Mouse (Mus musculus) forebrain, postnatal 0 days (tissue): ENCODE measurements around the gene Spata9. TPM values are rescaled to one million over a fixed set of nuclear protein-coding genes. Genes with fewer than 3 reads are reported as not detected.

Source experiments
- ATAC-seq: fragments of 200-750 bp; cut with Nextera tagmentation; 2 replicates; pipeline ENCODE4 v1.8.0; 2017; ENCODE audit warnings: mild to moderate bottlenecking, moderate library complexity
- DNase-seq: peaks from one replicate; pipeline ENCODE4 v3.0.0-alpha.2; 2015
- H3K27ac ChIP-seq: fragments of 300-500 bp; sonication (generic); 2 replicates; pipeline ENCODE4 v1.5.1; 2014; ENCODE audit warnings: low read depth, mild to moderate bottlenecking, antibody characterized with exemption, low read length, moderate library complexity, mixed read lengths
- H3K27me3 ChIP-seq: fragments of 300-500 bp; sonication (generic); 2 replicates; pipeline ENCODE4 v1.6.1; 2014; ENCODE audit warnings: mild to moderate bottlenecking, low read length, mixed read lengths; ENCODE audit not compliant: insufficient read depth
- H3K36me3 ChIP-seq: fragments of 300-500 bp; sonication (generic); 2 replicates; pipeline ENCODE4 v1.6.1; 2014; ENCODE audit warnings: mild to moderate bottlenecking, moderate library complexity; ENCODE audit not compliant: insufficient read depth
- H3K4me1 ChIP-seq: fragments of 300-500 bp; sonication (generic); 2 replicates; pipeline ENCODE4 v1.6.1; 2014; ENCODE audit warnings: antibody characterized with exemption; ENCODE audit not compliant: insufficient read depth
- H3K4me2 ChIP-seq: fragments of 300-500 bp; sonication (generic); 2 replicates; pipeline ENCODE4 v1.6.1; 2014; ENCODE audit warnings: low read depth, mild to moderate bottlenecking, moderate library complexity
- H3K4me3 ChIP-seq: fragments of 300-500 bp; sonication (generic); 2 replicates; pipeline ENCODE4 v1.5.1; 2014; ENCODE audit warnings: low read depth, low read length, mixed read lengths
- H3K9ac ChIP-seq: fragments of 300-500 bp; sonication (generic); 2 replicates; pipeline ENCODE4 v1.6.1; 2014; ENCODE audit warnings: mild to moderate bottlenecking
- H3K9me3 ChIP-seq: fragments of 300-500 bp; sonication (generic); 2 replicates; pipeline ENCODE4 v1.6.1; 2016; ENCODE audit warnings: low read length
- CTCF ChIP-seq: sonication (generic); IDR thresholded peaks from 2 replicates; pipeline ENCODE4 v1.5.1; 2016; ENCODE audit warnings: antibody characterized with exemption, control low read depth, low read depth
- WGBS: fragments of 180-500 bp; shearing (Covaris S2); extraction: QIAGEN DNeasy Blood & Tissue Kit; methylation state at CpG from one replicate; pipeline ENCODE4 v1.1.7; 2014; 5-methylcytosine and 5-hydroxymethylcytosine counted together
- polyA plus RNA-seq: library from polyadenylated mRNA; unstranded; fragments of >200 nt; fragmentation: Nextera tagmentation; extraction: Ambion mirVana; gene quantifications from 2 replicates; pipeline ENCODE4 v1.2.1, GENCODE M21; 2015
- total RNA-seq: library from RNA; depleted of rRNA; stranded (reverse); fragments of >200 nt; gene quantifications from 2 replicates; pipeline ENCODE4 v1.2.3, GENCODE M21; 2014

Spata9 gene
- total and polyA plus RNA-seq, 2 experiments from 2014 or later = 4.7 TPM

- Histone ChIP-seq H3K9ac (no peak overlapping the region), H3K27me3 (no peaks in the 10 kb centered on the region), H3K4me1 (peaks cover 5% of the 10 kb centered on the region; the same call in 1 of the 2 replicates), H3K27ac (no peak overlapping the region), H3K4me3 (no peak overlapping the region; the same call in 1 of the 2 replicates), H3K36me3 (peaks cover 4% of the 10 kb centered on the region), H3K4me2 (peak overlapping the region; percentile 29), H3K9me3 (no peaks in the 10 kb centered on the region)
- DNase-seq (no peak), ATAC-seq (no peak)
- TF ChIP-seq CTCF = no peak
- 69% methylated on average over 2 of the region's 2 CpGs for WGBS
These were observed 26.0 kb upstream of the Spata9 start for GRCm38 (mm10) chr13:75940791-75941517.

GRCm38 (mm10) chr13:75941518-75942295, 25.2 kb upstream of the Spata9 start:
- TF ChIP-seq CTCF = peak; percentile 33
- Histone ChIP-seq H3K9ac (no peak overlapping the region), H3K27ac (no peak overlapping the region), H3K4me2 (peak overlapping the region; percentile 29), H3K9me3 (no peaks in the 10 kb centered on the region), H3K4me3 (peak overlapping the region; percentile 14; the same call in 1 of the 2 replicates), H3K36me3 (peaks cover 4% of the 10 kb centered on the region), H3K27me3 (no peaks in the 10 kb centered on the region), H3K4me1 (peaks cover 5% of the 10 kb centered on the region; the same call in 1 of the 2 replicates)
- WGBS = 46% methylated on average over 5 of the region's 5 CpGs
- peak; percentile 51 for ATAC-seq
- DNase-seq = peak; percentile 74

GRCm38 (mm10) chr13:75942731-75943130, 24.2 kb upstream of the Spata9 start:
- Histone ChIP-seq H3K27ac (peak overlapping the region; percentile 99), H3K27me3 (no peaks in the 10 kb centered on the region), H3K9ac (peak overlapping the region; percentile 97), H3K9me3 (no peaks in the 10 kb centered on the region), H3K4me3 (peak overlapping the region; percentile 79), H3K36me3 (peaks cover 4% of the 10 kb centered on the region), H3K4me1 (peaks cover 5% of the 10 kb centered on the region; the same call in 1 of the 2 replicates), H3K4me2 (peak overlapping the region; percentile 66)
- TF ChIP-seq CTCF = no peak
- no peak for DNase-seq
- ATAC-seq = 0 out of 2 replicates have a peak, but pooled peaks have one; percentile 5
- WGBS = under 1% methylated on average over 6 of the region's 6 CpGs

- WGBS = 5% methylated on average over 95 of the region's 110 CpGs
- Histone ChIP-seq H3K27ac (peak within 1 kb of the TSS; percentile 99), H3K4me3 (peak within 1 kb of the TSS; percentile 79), H3K4me1 (peaks cover 5% of the 10 kb centered on the region; the same call in 1 of the 2 replicates), H3K9ac (peak within 1 kb of the TSS; percentile 97), H3K36me3 (no peaks in the 10 kb centered on the region; the same call in 1 of the 2 replicates), H3K27me3 (no peaks in the 10 kb centered on the region), H3K4me2 (peak within 1 kb of the TSS; percentile 66), H3K9me3 (no peaks in the 10 kb centered on the region)
- peak; percentile 28 for TF ChIP-seq CTCF
- peak; percentile 87 for ATAC-seq
- peak; percentile 84 for DNase-seq
These were observed 23.5 kb upstream of the Spata9 start, which contains the start of gene Rhobtb3 for GRCm38 (mm10) chr13:75943189-75944043. TSS of gene Rhobtb3 (minus strand) at chr13:75943925.

- WGBS = under 1% methylated on average over 7 of the region's 7 CpGs
- Histone ChIP-seq H3K4me3 (peak overlapping the region; percentile 79), H3K36me3 (no peaks in the 10 kb centered on the region), H3K9ac (peak overlapping the region; percentile 97), H3K27me3 (no peaks in the 10 kb centered on the region), H3K4me2 (peak overlapping the region; percentile 66), H3K4me1 (peaks cover 5% of the 10 kb centered on the region; the same call in 1 of the 2 replicates), H3K9me3 (no peaks in the 10 kb centered on the region), H3K27ac (peak overlapping the region; percentile 99)
- peak; percentile 14 for DNase-seq
- no peak for ATAC-seq
- no peak for TF ChIP-seq CTCF
These were observed 22.7 kb upstream of the Spata9 start for GRCm38 (mm10) chr13:75944044-75944820.

GRCm38 (mm10) chr13:75950295-75950694, 16.7 kb upstream of the Spata9 start:
- no peak for ATAC-seq
- WGBS = 61% methylated on average over 1 of the region's 1 CpGs
- TF ChIP-seq CTCF = no peak
- peak; percentile 3 for DNase-seq
- H3K9me3 ChIP-seq = no peaks in the 10 kb centered on the region
- no peak overlapping the region for H3K4me3 ChIP-seq
- H3K36me3 ChIP-seq = no peaks in the 10 kb centered on the region
- H3K4me1 ChIP-seq = no peaks in the 10 kb centered on the region
- H3K9ac ChIP-seq = no peak overlapping the region
- H3K27ac ChIP-seq = no peak overlapping the region
- no peak overlapping the region for H3K4me2 ChIP-seq
- H3K27me3 ChIP-seq = no peaks in the 10 kb centered on the region
